Mouse (Mus musculus) myocyte (in vitro differentiated cells): ENCODE measurements around the gene Gm13539. TPM values are rescaled to one million over a fixed set of nuclear protein-coding genes. Genes with fewer than 3 reads are reported as not detected.
"Not testable (repeated sequence)": the region's sequence is repeated elsewhere in the genome, so short reads cannot be mapped to it uniquely, and the experiment has no call there.

Experiments used
- H3K27me3 ChIP-seq: one replicate; pipeline ENCODE4 v1.6.1; 2011; ENCODE audit not compliant: control insufficient read depth, insufficient read depth, insufficient read length
- H3K36me3 ChIP-seq: one replicate; pipeline ENCODE4 v1.6.1; 2011; ENCODE audit not compliant: control insufficient read depth, insufficient read depth
- H3K4me2 ChIP-seq: one replicate; pipeline ENCODE4 v1.6.1; 2011; ENCODE audit warnings: low read depth, control low read depth
- H3K4me3 ChIP-seq: one replicate; pipeline ENCODE4 v1.5.1; 2011; ENCODE audit warnings: mild to moderate bottlenecking, control low read depth, moderate library complexity
- H3K79me2 ChIP-seq: one replicate; pipeline ENCODE4 v1.6.1; 2011; ENCODE audit not compliant: control insufficient read depth, insufficient read depth
- H3ac ChIP-seq: one replicate; pipeline ENCODE4 v1.6.1; 2011; ENCODE audit not compliant: control insufficient read depth, insufficient read length
- CEBPB ChIP-seq: IDR thresholded peaks from 2 replicates; pipeline ENCODE4 v1.6.1; 2011; ENCODE audit warnings: mild to moderate bottlenecking, moderate library complexity; ENCODE audit not compliant: poor library complexity, insufficient read depth, severe bottlenecking
- E2F4 ChIP-seq: IDR thresholded peaks from one replicate; pipeline ENCODE4 v1.6.1; 2011; ENCODE audit warnings: mild to moderate bottlenecking, control low read depth, moderate library complexity; ENCODE audit not compliant: insufficient read depth
- MAX ChIP-seq: IDR thresholded peaks from one replicate; pipeline ENCODE4 v1.6.1; 2011; ENCODE audit warnings: low read depth, mild to moderate bottlenecking, control low read depth
- MYOD1 ChIP-seq, 3 experiments: IDR thresholded peaks; one replicate each; pipeline ENCODE4 v1.6.1; 2011; ENCODE audit warnings: control low read depth in 2 of 3, low read depth in 2 of 3, mild to moderate bottlenecking in 2 of 3, moderate library complexity in 1 of 3; ENCODE audit not compliant: insufficient read length in 2 of 3, control insufficient read depth in 1 of 3
- MYOG ChIP-seq, 3 experiments: IDR thresholded peaks; one replicate each; pipeline ENCODE4 v1.6.1; 2011; ENCODE audit warnings: control low read depth in 2 of 3, low read depth in 2 of 3, mild to moderate bottlenecking in 2 of 3; ENCODE audit not compliant: insufficient read length in 2 of 3, control insufficient read depth in 1 of 3, insufficient read depth in 1 of 3
- POLR2A ChIP-seq: IDR thresholded peaks from one replicate; pipeline ENCODE4 v1.6.1; 2011; ENCODE audit warnings: low read depth, mild to moderate bottlenecking, control low read depth, moderate library complexity; ENCODE audit not compliant: insufficient read length
- POLR2AphosphoS2 ChIP-seq: IDR thresholded peaks from one replicate; pipeline ENCODE4 v1.6.1; 2011; ENCODE audit warnings: low read depth, control low read depth; ENCODE audit not compliant: insufficient read length
- REST ChIP-seq: IDR thresholded peaks from one replicate; pipeline ENCODE4 v1.6.1; 2011; ENCODE audit warnings: mild to moderate bottlenecking, control low read depth, moderate library complexity; ENCODE audit not compliant: insufficient read depth, insufficient read length
- SRF ChIP-seq: IDR thresholded peaks from one replicate; pipeline ENCODE4 v1.6.1; 2011; ENCODE audit warnings: low read depth; ENCODE audit not compliant: control insufficient read depth, insufficient read length
- TCF12 ChIP-seq: IDR thresholded peaks from one replicate; pipeline ENCODE4 v1.6.1; 2011; ENCODE audit warnings: mild to moderate bottlenecking, control low read depth; ENCODE audit not compliant: poor library complexity, insufficient read depth, severe bottlenecking
- TCF3 ChIP-seq: IDR thresholded peaks from one replicate; pipeline ENCODE4 v1.6.1; 2011; ENCODE audit warnings: low read depth, control low read depth; ENCODE audit not compliant: insufficient read length
- USF1 ChIP-seq: IDR thresholded peaks from one replicate; pipeline ENCODE4 v1.6.1; 2011; ENCODE audit warnings: low read depth, mild to moderate bottlenecking, control low read depth, moderate library complexity
- polyA plus RNA-seq: library from polyadenylated mRNA; unstranded; fragments of >200 nt; fragmentation: generic; extraction: Trizol; gene quantifications from one replicate; pipeline ENCODE4 v1.2.1, GENCODE M21; 2012; ENCODE audit warnings: missing spikeins

Gene Gm13539
- 0.17 TPM for polyA plus RNA-seq

GRCm38 (mm10) chr2:25781957-25782356 lies at the start of gene Gm13539:
Gm13539 (plus strand) TSS chr2:25782257.
- no peak within 1 kb of the TSS for H3K4me2 ChIP-seq

GRCm38 (mm10) chr2:25733199-25733930 lies 48.7 kb upstream of the Gm13539 start:
- Histone ChIP-seq H3ac (no peak overlapping the region), H3K27me3 (peaks cover 8% of the 10 kb centered on the region), H3K4me2 (no peak overlapping the region), H3K36me3 (no peaks in the 10 kb centered on the region), H3K4me3 (no peak overlapping the region), H3K79me2 (no peaks in the 10 kb centered on the region)
- TF ChIP-seq POLR2A (no peak), MAX (no peak), TCF12 (no peak), MYOG (IDR thresholded peaks at IDR 0.05; ENCODE audit: control insufficient read depth in 1 of 3, insufficient read depth in 1 of 3, insufficient read length in 2 of 3, low read depth in 2 of 3) (no peak), REST (no peak), SRF (no peak), TCF3 (no peak), POLR2AphosphoS2 (no peak)

More at GRCm38 (mm10) chr2:25781957-25782356, at the start of gene Gm13539:
- no peaks in the 10 kb centered on the region for H3K79me2 ChIP-seq
- H3K36me3 ChIP-seq: no peaks in the 10 kb centered on the region
- no peaks in the 10 kb centered on the region for H3K27me3 ChIP-seq
- H3ac ChIP-seq: no peak within 1 kb of the TSS
- TF ChIP-seq SRF: no peak
- TF ChIP-seq MYOD1 (IDR thresholded peaks at IDR 0.05; ENCODE audit: control insufficient read depth in 1 of 3, insufficient read length in 2 of 3, low read depth in 2 of 3): no peak
- no peak for TF ChIP-seq TCF3
- no peak for TF ChIP-seq USF1
- no peak within 1 kb of the TSS for H3K4me3 ChIP-seq

GRCm38 (mm10) chr2:25736709-25737108 lies 45.3 kb upstream of the Gm13539 start, which contains the start of gene Obp2b:
Obp2b (plus strand) TSS chr2:25737009.
- H3K27me3 ChIP-seq, H3K79me2 ChIP-seq, H3K4me2 ChIP-seq, H3ac ChIP-seq, H3K36me3 ChIP-seq, H3K4me3 ChIP-seq: not testable (repeated sequence)

- no peaks in the 10 kb centered on the region for H3K36me3 ChIP-seq
- TF ChIP-seq USF1 (no peak), POLR2AphosphoS2 (no peak), TCF3 (no peak), MYOD1 (IDR thresholded peaks at IDR 0.05; ENCODE audit: control insufficient read depth in 1 of 3, insufficient read length in 2 of 3, low read depth in 2 of 3) (no peak), SRF (no peak), TCF12 (no peak), CEBPB (no peak), REST (no peak), MYOG (IDR thresholded peaks at IDR 0.05; ENCODE audit: control insufficient read depth in 1 of 3, insufficient read depth in 1 of 3, insufficient read length in 2 of 3, low read depth in 2 of 3) (no peak), MAX (no peak), POLR2A (no peak), E2F4 (no peak)
Measured at GRCm38 (mm10) chr2:25741671-25742070, 40.4 kb upstream of the Gm13539 start.

GRCm38 (mm10) chr2:25754201-25754600 lies 27.9 kb upstream of the Gm13539 start:
- H3ac ChIP-seq: no peak overlapping the region
- H3K4me2 ChIP-seq: no peak overlapping the region
- TF ChIP-seq MAX: no peak
- no peak for TF ChIP-seq MYOG (IDR thresholded peaks at IDR 0.05; ENCODE audit: control insufficient read depth in 1 of 3, insufficient read depth in 1 of 3, insufficient read length in 2 of 3, low read depth in 2 of 3)
- no peak for TF ChIP-seq SRF
- no peak for TF ChIP-seq MYOD1 (IDR thresholded peaks at IDR 0.05; ENCODE audit: control insufficient read depth in 1 of 3, insufficient read length in 2 of 3, low read depth in 2 of 3)
- no peaks in the 10 kb centered on the region for H3K36me3 ChIP-seq
- no peaks in the 10 kb centered on the region for H3K27me3 ChIP-seq
- H3K79me2 ChIP-seq: no peaks in the 10 kb centered on the region
- no peak overlapping the region for H3K4me3 ChIP-seq

More at GRCm38 (mm10) chr2:25741671-25742070, 40.4 kb upstream of the Gm13539 start:
- no peak overlapping the region for H3K4me3 ChIP-seq
- H3K27me3 ChIP-seq: peaks cover 6% of the 10 kb centered on the region
- H3K79me2 ChIP-seq: no peaks in the 10 kb centered on the region
- H3ac ChIP-seq: no peak overlapping the region
- no peak overlapping the region for H3K4me2 ChIP-seq
